Mouse (Mus musculus) urinary bladder, adult 2 months (tissue): ENCODE results near the gene Farp1. TPM values are rescaled to one million over a fixed set of nuclear protein-coding genes. Genes with fewer than 3 reads are reported as not detected.

Source experiments
- DNase-seq: peaks from one replicate; pipeline ENCODE4 v3.0.0; 2022; ENCODE audit warnings: low spot score
- polyA plus RNA-seq: library from polyadenylated mRNA; depleted of rRNA; stranded (reverse); fragments of >200 nt; gene quantifications from 2 replicates; pipeline ENCODE4 v1.2.3, GENCODE M21; 2012

Farp1 gene
- polyA plus RNA-seq, 1 experiment, result 31.7 TPM

- no peak for DNase-seq
These were observed 226.4 kb downstream of the Farp1 start for GRCm38 (mm10) chr14:121261229-121261879.

GRCm38 (mm10) chr14:121262606-121263005, 227.6 kb downstream of the Farp1 start:
- DNase-seq, result no peak

- DNase-seq, result no peak
These were observed 228.9 kb downstream of the Farp1 start for GRCm38 (mm10) chr14:121263912-121264311.

- no peak for DNase-seq
These were observed 229.5 kb downstream of the Farp1 start for GRCm38 (mm10) chr14:121264453-121264852.

- DNase-seq, result no peak
These were observed 232.8 kb downstream of the Farp1 start for GRCm38 (mm10) chr14:121267801-121268200.

GRCm38 (mm10) chr14:121270490-121270889, 235.5 kb downstream of the Farp1 start:
- DNase-seq, result no peak

GRCm38 (mm10) chr14:121274985-121275384, 240.0 kb downstream of the Farp1 start:
- DNase-seq, result no peak

- no peak for DNase-seq
These were observed 241.0 kb downstream of the Farp1 start for GRCm38 (mm10) chr14:121276016-121276415.

- peak; percentile 66 for DNase-seq
These were observed 244.1 kb downstream of the Farp1 start for GRCm38 (mm10) chr14:121279106-121279505.

- DNase-seq, result no peak
These were observed 245.8 kb downstream of the Farp1 start for GRCm38 (mm10) chr14:121280601-121281335.

- DNase-seq, result no peak
These were observed 246.3 kb downstream of the Farp1 start for GRCm38 (mm10) chr14:121281336-121281710.

GRCm38 (mm10) chr14:121285379-121286120, 250.6 kb downstream of the Farp1 start:
- DNase-seq, result no peak

GRCm38 (mm10) chr14:121291881-121292280, 256.9 kb downstream of the Farp1 start:
- no peak for DNase-seq

GRCm38 (mm10) chr14:121292391-121292790, 257.4 kb downstream of the Farp1 start:
- no peak for DNase-seq

- DNase-seq, result no peak
These were observed 259.5 kb downstream of the Farp1 start for GRCm38 (mm10) chr14:121294484-121294883.

GRCm38 (mm10) chr14:121297103-121297502, 262.1 kb downstream of the Farp1 start:
- DNase-seq, result no peak

- DNase-seq, result no peak
These were observed 263.5 kb downstream of the Farp1 start for GRCm38 (mm10) chr14:121298537-121298936.

GRCm38 (mm10) chr14:121299093-121299492, 264.1 kb downstream of the Farp1 start:
- DNase-seq, result no peak

- DNase-seq, result no peak
These were observed 269.5 kb downstream of the Farp1 start for GRCm38 (mm10) chr14:121304523-121304922.

- no peak for DNase-seq
These were observed 270.5 kb downstream of the Farp1 start for GRCm38 (mm10) chr14:121305316-121306064.

- no peak for DNase-seq
These were observed 274.9 kb downstream of the Farp1 start for GRCm38 (mm10) chr14:121309909-121310308.
